Mouse (Mus musculus) forebrain, embryonic 11.5 days (tissue): ENCODE measurements around the gene Prss27. TPM values are rescaled to one million over a fixed set of nuclear protein-coding genes. Genes with fewer than 3 reads are reported as not detected.
"Not testable (repeated sequence)": the region's sequence is repeated elsewhere in the genome, so short reads cannot be mapped to it uniquely, and the experiment has no call there.

Experiments
- ATAC-seq: fragments of 200-750 bp; cut with Nextera tagmentation; replicated peaks from 2 replicates; pipeline ENCODE4 v1.8.0; 2017; ENCODE audit warnings: moderate TSS enrichment; ENCODE audit not compliant: low FRiP score
- DNase-seq: peaks from one replicate; pipeline ENCODE4 v3.0.0-alpha.2; 2017; ENCODE audit warnings: low spot score
- H3K27ac ChIP-seq: fragments of 300-500 bp; sonication (generic); 2 replicates; pipeline ENCODE4 v1.5.1; 2014; ENCODE audit warnings: low read depth, low read length
- H3K27me3 ChIP-seq: fragments of 300-500 bp; sonication (generic); 2 replicates; pipeline ENCODE4 v1.6.1; 2014; ENCODE audit warnings: mild to moderate bottlenecking, low read length, mixed read lengths; ENCODE audit not compliant: control insufficient read depth, insufficient read depth
- H3K36me3 ChIP-seq: fragments of 300-500 bp; sonication (generic); 2 replicates; pipeline ENCODE4 v1.6.1; 2014; ENCODE audit warnings: mild to moderate bottlenecking, low read length, moderate library complexity, mixed read lengths; ENCODE audit not compliant: control insufficient read depth, insufficient read depth
- H3K4me1 ChIP-seq: fragments of 300-500 bp; sonication (generic); replicated peaks from 2 replicates; pipeline ENCODE4 v1.6.1; 2014; ENCODE audit warnings: low read length, mixed read lengths; ENCODE audit not compliant: control insufficient read depth, insufficient read depth
- H3K4me2 ChIP-seq: fragments of 300-500 bp; sonication (generic); 2 replicates; pipeline ENCODE4 v1.6.1; 2014; ENCODE audit warnings: low read depth, mild to moderate bottlenecking, low read length, moderate library complexity, mixed read lengths; ENCODE audit not compliant: severe bottlenecking
- H3K4me3 ChIP-seq: fragments of 300-500 bp; sonication (generic); 2 replicates; pipeline ENCODE4 v1.5.1; 2014; ENCODE audit warnings: low read depth, low read length
- H3K9ac ChIP-seq: fragments of 300-500 bp; sonication (generic); 2 replicates; pipeline ENCODE4 v1.6.1; 2014; ENCODE audit warnings: low read length
- H3K9me3 ChIP-seq: fragments of 300-500 bp; sonication (generic); 2 replicates; pipeline ENCODE4 v1.6.1; 2016; ENCODE audit warnings: low read length, mixed read lengths; ENCODE audit not compliant: control insufficient read depth
- WGBS: fragments of 180-500 bp; shearing (Covaris S2); extraction: QIAGEN DNeasy Blood & Tissue Kit; methylation state at CpG from one replicate; pipeline ENCODE4 v1.1.7; 2014; 5-methylcytosine and 5-hydroxymethylcytosine counted together
- microRNA-seq: library from miRNA; unstranded; fragments of <30 nt; microRNA quantifications from one replicate; pipeline ENCODE4, GENCODE M21; 2016; ENCODE audit not compliant: insufficient number of aligned reads
- polyA plus RNA-seq: library from polyadenylated mRNA; unstranded; fragments of >200 nt; fragmentation: Nextera tagmentation; extraction: Ambion mirVana; gene quantifications from 2 replicates; pipeline ENCODE4 v1.2.1, GENCODE M21; 2014

Prss27 gene
- polyA plus RNA-seq, 1 experiment from 2014 or later: 0.15 TPM

DNA sequence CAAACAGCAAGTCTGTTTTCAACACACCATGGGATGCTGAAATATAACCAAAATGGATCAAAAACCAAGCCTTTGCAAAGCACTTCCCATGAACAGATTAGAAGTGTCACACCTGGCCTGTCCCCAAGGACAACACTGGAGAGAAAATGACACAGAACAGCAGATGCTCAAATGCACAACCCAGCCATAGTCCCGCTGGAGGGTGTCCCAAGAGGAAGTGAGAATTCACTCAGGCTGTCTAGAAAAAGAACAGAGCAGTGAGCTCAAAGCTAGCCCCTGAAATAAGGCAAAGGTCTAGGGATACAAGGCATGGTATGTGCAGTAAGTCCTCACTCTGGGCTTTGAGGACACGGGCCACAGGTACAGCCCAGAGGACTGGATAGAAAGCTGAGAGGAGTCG lies 31.6 kb downstream of the Prss27 start:
- H3K9ac ChIP-seq: no peak overlapping the region
- no peak overlapping the region for H3K4me2 ChIP-seq
- no peak overlapping the region for H3K4me3 ChIP-seq
- no peak overlapping the region for H3K27ac ChIP-seq
- H3K9me3 ChIP-seq: no peaks in the 10 kb centered on the region
- ATAC-seq (no peak), DNase-seq (no peak)
- H3K36me3 ChIP-seq: no peaks in the 10 kb centered on the region
- H3K27me3 ChIP-seq: no peaks in the 10 kb centered on the region
- WGBS: 94% methylated on average over 3 of the region's 3 CpGs
- peaks cover 2% of the 10 kb centered on the region for H3K4me1 ChIP-seq

DNA sequence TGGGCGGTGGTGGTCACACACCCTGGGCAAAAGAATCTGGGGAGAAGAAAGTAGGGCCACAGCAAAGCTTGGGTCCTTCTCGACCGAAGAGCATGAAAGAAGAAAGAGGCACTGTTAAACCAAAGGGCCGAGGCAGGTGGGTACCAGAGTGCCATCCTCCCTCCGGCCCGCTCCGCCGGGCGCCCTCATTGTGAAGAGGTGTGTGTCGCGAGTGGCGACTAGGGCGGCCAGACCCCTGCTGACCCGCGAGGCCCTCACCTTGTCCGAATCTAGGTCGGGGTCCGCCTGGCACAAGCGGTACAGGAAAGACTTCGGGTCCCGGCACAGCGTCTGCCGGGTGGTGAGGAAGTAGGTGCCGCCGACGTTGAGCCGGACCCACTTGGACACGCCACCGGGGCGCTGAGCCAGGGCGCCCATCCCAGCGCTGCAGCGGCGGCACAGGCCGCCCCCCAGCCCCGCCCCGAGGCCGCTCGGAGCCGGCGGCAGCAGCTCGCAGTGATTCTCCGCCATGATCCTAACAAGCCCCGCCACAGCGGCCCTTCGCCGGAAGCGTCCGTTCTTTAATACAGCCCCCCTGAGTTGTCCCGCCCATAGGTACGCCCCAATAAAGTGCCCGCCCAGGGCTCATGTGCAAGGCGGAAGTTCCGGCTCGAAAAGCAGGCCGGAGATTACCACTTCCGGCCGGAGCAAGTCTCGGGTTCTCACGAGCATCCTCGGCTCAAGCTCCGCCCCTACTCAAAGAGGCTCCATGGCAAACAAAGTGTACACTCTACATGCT lies 35.2 kb downstream of the Prss27 start, which contains the start of gene Kctd5:
TSS of gene Kctd5 (minus strand) at position 567 of the 778 bp plus-strand sequence.
- WGBS: under 1% methylated on average over 61 of the region's 62 CpGs
- H3K27me3 ChIP-seq: no peaks in the 10 kb centered on the region
- H3K9me3 ChIP-seq: no peaks in the 10 kb centered on the region
- peak; percentile 98 for ATAC-seq
- peaks cover 2% of the 10 kb centered on the region for H3K4me1 ChIP-seq
- H3K4me2 ChIP-seq: peak within 1 kb of the TSS; percentile 69
- peak within 1 kb of the TSS; percentile 1; the same call in 1 of the 2 replicates for H3K27ac ChIP-seq
- peak within 1 kb of the TSS; percentile 60 for H3K4me3 ChIP-seq
- H3K9ac ChIP-seq: peak within 1 kb of the TSS; percentile 73
- peak; percentile 97 for DNase-seq
- H3K36me3 ChIP-seq: 0 out of 2 replicates have a peak, but pooled peaks cover under 1% of the 10 kb centered on the region

- Histone ChIP-seq H3K4me3 (no peak overlapping the region), H3K9ac (no peak overlapping the region), H3K27ac (no peak overlapping the region), H3K27me3 (no peaks in the 10 kb centered on the region), H3K4me1 (peaks cover under 1% of the 10 kb centered on the region; the same call in 1 of the 2 replicates), H3K4me2 (no peak overlapping the region), H3K9me3 (no peaks in the 10 kb centered on the region), H3K36me3 (peaks cover 6% of the 10 kb centered on the region; the same call in 1 of the 2 replicates)
- no peak for ATAC-seq
- DNase-seq: no peak
- 90% methylated on average over 2 of the region's 2 CpGs for WGBS
Observed at GRCm38 (mm10) chr17:24077101-24077500, 39.2 kb downstream of the Prss27 start.

GRCm38 (mm10) chr17:24084593-24084992 lies 46.6 kb downstream of the Prss27 start:
- no peak overlapping the region for H3K9ac ChIP-seq
- no peaks in the 10 kb centered on the region for H3K27me3 ChIP-seq
- DNase-seq (no peak), ATAC-seq (no peak)
- H3K36me3 ChIP-seq: no peaks in the 10 kb centered on the region; the same call in 1 of the 2 replicates
- WGBS: 80% methylated on average over 1 of the region's 1 CpGs
- H3K4me2 ChIP-seq: no peak overlapping the region
- no peak overlapping the region for H3K4me3 ChIP-seq
- no peaks in the 10 kb centered on the region for H3K4me1 ChIP-seq
- H3K9me3 ChIP-seq: no peaks in the 10 kb centered on the region
- no peak overlapping the region for H3K27ac ChIP-seq

DNA sequence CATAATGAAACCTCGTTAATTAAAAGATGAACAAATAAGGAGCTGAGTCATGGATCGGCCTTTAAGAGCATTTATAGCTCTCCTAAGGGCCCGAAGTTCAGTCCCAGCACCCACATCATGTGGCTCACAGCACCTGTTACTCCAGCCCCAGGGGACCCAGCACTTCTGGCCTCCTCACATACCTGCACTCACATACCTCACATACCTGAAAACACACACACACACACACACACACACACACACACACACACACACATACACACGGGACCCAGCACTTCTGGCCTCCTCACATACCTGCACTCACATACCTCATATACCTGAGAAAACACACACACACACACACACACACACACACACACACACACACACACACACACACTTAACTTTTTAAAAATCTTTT lies 48.5 kb downstream of the Prss27 start:
- ATAC-seq, H3K9me3 ChIP-seq, H3K9ac ChIP-seq, H3K36me3 ChIP-seq, H3K27me3 ChIP-seq, H3K27ac ChIP-seq, H3K4me3 ChIP-seq, DNase-seq, H3K4me2 ChIP-seq, H3K4me1 ChIP-seq: not testable (repeated sequence)
- WGBS: 90% methylated on average over 4 of the region's 4 CpGs

DNA sequence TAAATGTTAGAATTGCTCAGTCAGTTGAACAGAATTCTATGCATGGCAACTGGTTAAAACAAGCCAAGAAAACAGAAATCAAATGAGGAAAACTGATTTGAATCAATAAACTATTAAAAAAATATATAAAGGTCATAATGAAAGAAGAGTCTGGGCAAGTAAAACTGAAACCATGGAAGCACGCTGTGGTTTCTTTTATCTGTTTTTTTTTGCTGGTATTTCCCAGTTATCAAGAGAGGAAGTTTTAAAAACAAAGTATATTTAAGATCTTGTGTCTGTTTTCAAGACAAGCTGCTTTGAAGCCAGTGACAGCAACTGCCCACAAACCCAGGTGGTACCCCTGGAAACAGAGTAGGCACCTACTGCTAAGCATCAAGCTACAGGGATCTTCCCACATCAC lies 52.6 kb downstream of the Prss27 start:
- Histone ChIP-seq H3K9me3 (no peaks in the 10 kb centered on the region), H3K27ac (no peak overlapping the region), H3K27me3 (no peaks in the 10 kb centered on the region), H3K36me3 (no peaks in the 10 kb centered on the region; the same call in 1 of the 2 replicates), H3K9ac (no peak overlapping the region), H3K4me2 (no peak overlapping the region), H3K4me1 (no peaks in the 10 kb centered on the region), H3K4me3 (no peak overlapping the region)
- DNase-seq (no peak), ATAC-seq (no peak)
- WGBS: 98% methylated on average over 1 of the region's 1 CpGs

Small RNA genes lying within 50 kb of the gene (microRNA-seq; reads per million reads assigned to microRNA genes)
- gene Gm27700: not detected

Other genes with a start within 250 kb of the Prss27 start
- 541 and 559 TPM in 2 replicates for gene Srrm2, start 247.6 kb upstream of the Prss27 start, polyA plus RNA-seq
- gene Elob, start 209.0 kb upstream of the Prss27 start, polyA plus RNA-seq: 1,038 and 1,041 TPM in 2 replicates
- gene Prss33, start 202.1 kb upstream of the Prss27 start, polyA plus RNA-seq: not detected in 2 replicates
- gene Prss32, start 194.3 kb upstream of the Prss27 start, polyA plus RNA-seq: not detected in 2 replicates
- 2.1 and 2.6 TPM in 2 replicates for gene Prss41, start 194.0 kb upstream of the Prss27 start, polyA plus RNA-seq
- not detected in 2 replicates for gene Prss21, start 170.1 kb upstream of the Prss27 start, polyA plus RNA-seq
- gene Dcpp1, start 157.3 kb upstream of the Prss27 start, polyA plus RNA-seq: not detected in 2 replicates
- not detected in 2 replicates for gene Dcpp2, start 157.3 kb upstream of the Prss27 start, polyA plus RNA-seq
- gene Dcpp3, start 120.7 kb upstream of the Prss27 start, polyA plus RNA-seq: not detected in 2 replicates
- not detected in 2 replicates for gene Sbp, start 96.5 kb upstream of the Prss27 start, polyA plus RNA-seq
- not detected in 2 replicates for gene Sbpl, start 82.9 kb upstream of the Prss27 start, polyA plus RNA-seq
- gene Prss30, start 57.6 kb upstream of the Prss27 start, polyA plus RNA-seq: not detected in 2 replicates
- not detected in 2 replicates for gene Prss22, start 40.0 kb upstream of the Prss27 start, polyA plus RNA-seq
- gene Kctd5, start 35.3 kb downstream of the Prss27 start, polyA plus RNA-seq: 82.8 and 85.0 TPM in 2 replicates
- 46.6 and 47.5 TPM in 2 replicates for gene Pdpk1, start 112.8 kb downstream of the Prss27 start, polyA plus RNA-seq
- gene Amdhd2, start 125.6 kb downstream of the Prss27 start, polyA plus RNA-seq: 29.5 and 34.7 TPM in 2 replicates
- 394 and 453 TPM in 2 replicates for gene Atp6v0c, start 131.6 kb downstream of the Prss27 start, polyA plus RNA-seq
- 8.3 and 8.4 TPM in 2 replicates for gene Tbc1d24, start 167.4 kb downstream of the Prss27 start, polyA plus RNA-seq
- gene Ntn3, start 171.4 kb downstream of the Prss27 start, polyA plus RNA-seq: 3.8 and 4.9 TPM in 2 replicates
- gene Tedc2, start 182.7 kb downstream of the Prss27 start, polyA plus RNA-seq: 17.7 and 19.2 TPM in 2 replicates
- 117 and 120 TPM in 2 replicates for gene Ccnf, start 213.3 kb downstream of the Prss27 start, polyA plus RNA-seq